Mouse (Mus musculus) left cerebral cortex, adult 9 months (tissue): ENCODE results near the gene Olfr1107.

Experiments used
- DNase-seq, 2 experiments: peaks; one replicate each; pipeline ENCODE4 v3.0.0; 2022; ENCODE audit warnings: low spot score in 2 of 2

Gene Olfr1107

GRCm38 (mm10) chr2:87075717-87076116 lies at the start of gene Olfr1107:
Olfr1107 (minus strand) TSS chr2:87075817.
- no peak for DNase-seq

GRCm38 (mm10) chr2:87114467-87114866 lies 38.9 kb upstream of the Olfr1107 start, which contains the start of gene Olfr259:
Olfr259 (minus strand) TSS chr2:87114567.
- DNase-seq: no peak

- DNase-seq: no peak
Measured at GRCm38 (mm10) chr2:87095908-87096307, 20.3 kb upstream of the Olfr1107 start, which contains the start of gene Olfr1109. Olfr1109 (minus strand) TSS chr2:87096008.

- no peak for DNase-seq
Measured at GRCm38 (mm10) chr2:87052173-87052572, 23.4 kb downstream of the Olfr1107 start, which contains the start of gene Olfr1106. Olfr1106 (minus strand) TSS chr2:87052273.

GRCm38 (mm10) chr2:87036431-87036830 lies 39.2 kb downstream of the Olfr1107 start, which contains the start of gene Olfr1105:
Olfr1105 (minus strand) TSS chr2:87036531.
- DNase-seq: no peak

GRCm38 (mm10) chr2:87026980-87027379 lies 48.6 kb downstream of the Olfr1107 start, which contains the start of gene Olfr1104:
Olfr1104 (minus strand) TSS chr2:87027080.
- no peak for DNase-seq
